Mouse (Mus musculus) frontal cortex, adult 2 months (tissue): Measurements from ENCODE around the gene Nsmce4a. TPM values are rescaled to one million over a fixed set of nuclear protein-coding genes. Genes with fewer than 3 reads are reported as not detected.
A peak's percentile ranks its signal among the peaks of the same experiment; 100 is the strongest.
"Not testable (repeated sequence)": the region's sequence is repeated elsewhere in the genome, so short reads cannot be mapped to it uniquely, and the experiment has no call there.

ENCODE experiments used
- DNase-seq, 2 experiments: peaks; one replicate each; pipeline ENCODE4 v3.0.0; 2022; ENCODE audit warnings: low spot score in 1 of 2; ENCODE audit errors: extremely low spot score in 1 of 2
- polyA plus RNA-seq: library from polyadenylated mRNA; depleted of rRNA; stranded (reverse); fragments of >200 nt; gene quantifications from 2 replicates; pipeline ENCODE4 v1.2.3, GENCODE M21; 2012

Gene Nsmce4a
- polyA plus RNA-seq, 1 experiment: 49.5 TPM

DNA sequence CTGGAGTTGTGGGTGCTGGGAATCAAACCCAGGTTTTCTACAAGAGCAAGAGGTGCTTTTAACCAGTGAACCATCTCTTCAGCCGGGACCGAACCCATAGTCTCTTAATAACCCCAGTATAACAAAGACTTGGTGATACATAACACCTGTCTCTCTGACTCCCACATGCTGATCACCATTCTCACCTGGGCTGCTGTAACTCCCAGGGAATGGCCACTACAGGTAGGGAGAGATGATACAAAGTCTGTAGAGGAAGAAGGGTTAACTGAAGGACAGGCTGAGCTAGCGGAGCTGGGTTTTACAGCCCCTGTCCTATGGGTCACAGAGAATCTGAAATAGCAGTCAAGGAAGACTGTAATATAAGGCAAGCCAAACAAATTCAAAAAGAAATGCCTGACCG lies 29.7 kb downstream of the Nsmce4a start:
- no peak for DNase-seq

GRCm38 (mm10) chr7:130540176-130540575 lies 32.7 kb downstream of the Nsmce4a start:
- no peak for DNase-seq

DNA sequence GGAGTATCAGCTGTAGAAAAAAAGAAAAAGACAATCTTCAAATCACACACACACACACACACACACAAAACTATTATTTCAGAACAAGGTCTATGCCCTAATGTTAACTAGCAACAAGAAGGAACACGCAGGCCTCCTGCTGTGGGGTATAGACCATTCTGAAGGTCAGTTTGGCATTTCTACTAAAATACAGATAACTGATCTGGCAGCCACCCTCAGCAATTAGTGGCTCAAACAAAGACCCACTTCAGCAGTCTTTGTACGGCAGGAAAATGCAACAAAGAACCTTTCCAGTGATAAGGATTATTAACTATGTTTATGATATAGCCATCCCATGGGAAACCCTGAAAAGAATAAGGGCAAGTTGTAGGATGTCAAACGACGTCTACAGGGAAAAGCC lies 35.9 kb downstream of the Nsmce4a start:
- no peak for DNase-seq

DNA sequence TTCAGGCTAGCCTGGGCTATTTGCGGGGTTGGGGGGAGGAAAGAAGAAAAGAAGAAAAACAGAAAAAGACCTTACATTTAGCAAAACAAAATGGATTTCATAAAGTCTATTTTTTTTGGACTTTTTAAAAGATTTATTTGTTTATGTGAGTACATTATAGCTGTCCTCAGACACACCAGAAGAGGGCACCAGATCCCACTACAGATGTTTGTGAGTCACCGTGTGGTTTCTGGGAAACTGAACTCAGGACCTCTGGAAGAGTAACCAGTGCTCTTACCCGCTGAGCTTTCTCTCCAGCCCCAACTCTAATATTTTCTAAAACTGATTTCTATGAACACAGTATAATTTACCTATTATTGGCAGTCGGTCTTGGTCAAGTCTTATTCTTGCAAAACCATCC lies 37.7 kb downstream of the Nsmce4a start:
- no peak for DNase-seq

DNA sequence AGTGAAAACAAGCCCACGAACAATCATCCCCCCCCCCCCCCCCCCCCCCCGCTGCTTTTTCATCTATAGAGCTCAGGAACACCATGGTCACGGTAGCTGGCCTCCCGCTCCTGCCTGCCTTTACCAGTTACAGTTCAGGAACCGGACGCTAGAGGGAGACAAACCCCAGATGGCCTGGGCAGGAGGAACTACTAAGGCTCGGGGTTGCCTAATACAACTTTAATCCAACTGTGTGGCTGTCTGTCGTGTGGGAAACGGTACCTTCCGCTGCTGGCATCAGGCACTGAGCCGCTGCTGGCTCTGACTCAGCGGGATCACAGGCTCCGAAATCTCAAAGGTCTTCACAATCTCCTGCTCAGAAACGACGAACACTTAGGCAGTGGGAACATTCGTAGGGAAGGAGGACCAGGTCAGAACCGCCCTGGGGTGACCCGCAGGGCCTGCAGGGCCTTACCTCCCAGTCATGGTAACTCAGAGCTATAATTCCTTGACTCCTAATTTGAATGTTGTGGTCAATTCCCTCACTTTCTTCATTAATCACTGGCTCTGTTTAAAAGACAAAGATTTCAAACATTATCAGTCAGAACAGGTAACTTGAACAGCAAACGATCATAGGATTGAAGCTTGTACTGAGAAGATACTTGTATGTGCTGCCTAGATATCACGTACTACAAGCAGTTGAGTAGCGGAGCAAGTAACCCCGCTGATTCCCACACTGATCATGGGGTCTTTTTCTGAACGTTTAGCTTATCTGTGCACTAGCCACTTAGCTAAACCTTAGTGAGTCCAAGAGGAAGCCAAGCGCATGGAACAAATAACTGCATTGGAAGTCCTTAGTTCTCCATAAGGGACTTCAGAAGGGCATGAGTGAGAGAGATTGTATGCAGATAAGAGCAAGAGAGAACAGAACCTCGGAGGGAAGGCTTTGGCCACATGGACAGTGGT lies 39.3 kb downstream of the Nsmce4a start:
- peak; percentile 46 to 96 for DNase-seq

DNA sequence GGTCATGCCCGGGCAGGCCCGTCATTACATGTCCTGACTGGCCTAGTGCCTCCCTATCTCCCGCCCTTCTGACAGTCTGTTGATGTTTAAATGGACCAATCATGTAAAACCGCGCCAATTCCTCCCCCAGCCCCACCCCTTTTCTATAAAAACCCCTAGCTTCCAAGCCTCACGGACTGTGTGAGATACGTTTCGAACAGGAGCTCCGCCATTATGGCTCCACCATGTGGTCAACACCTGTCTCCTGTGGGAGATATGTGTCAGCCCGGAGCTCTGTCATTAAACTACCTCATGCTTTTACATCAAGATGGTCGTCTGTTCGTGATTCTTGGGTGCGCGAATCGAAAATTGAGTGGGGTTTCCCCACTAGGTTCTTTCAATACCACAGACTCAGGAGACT lies 41.8 kb downstream of the Nsmce4a start:
- not testable (repeated sequence) for DNase-seq

DNA sequence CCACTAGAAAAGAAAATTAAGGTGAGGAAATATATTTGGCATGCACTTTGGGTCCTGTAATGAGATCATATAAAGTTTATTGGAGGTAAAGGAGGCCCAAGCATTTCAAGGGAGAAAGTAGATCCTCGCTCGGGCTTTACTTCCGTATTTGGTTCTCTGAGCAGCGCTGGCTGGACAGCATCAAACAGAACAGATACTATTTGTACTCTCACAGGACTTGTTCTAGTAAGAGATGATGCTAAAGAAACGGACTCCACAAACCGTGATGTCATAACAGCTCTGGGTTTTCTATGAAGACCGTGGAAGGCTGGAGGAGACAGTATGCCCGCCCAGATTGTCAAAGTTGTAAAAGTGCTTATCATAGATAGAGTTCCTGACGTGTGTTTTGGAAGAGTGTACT lies 45.6 kb downstream of the Nsmce4a start:
- no peak for DNase-seq

DNA sequence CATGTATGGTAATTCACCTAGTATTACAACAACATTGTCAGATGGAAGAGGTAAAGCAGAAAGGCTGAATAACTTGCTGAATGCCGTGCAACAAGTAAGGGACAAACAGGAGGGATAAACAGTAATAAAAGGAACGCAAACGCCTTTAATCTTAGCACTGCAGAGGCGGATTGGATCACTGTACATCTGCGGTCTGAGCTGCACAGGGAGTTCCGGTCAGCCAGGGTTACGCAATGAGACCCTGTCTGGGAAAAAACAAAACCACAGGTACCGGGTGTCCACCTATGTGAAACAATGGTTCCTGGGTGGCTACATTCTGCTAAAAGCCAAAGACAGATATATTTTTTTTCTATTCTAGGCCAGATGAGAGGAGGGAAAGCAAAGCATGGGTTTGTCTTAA lies 49.5 kb downstream of the Nsmce4a start:
- DNase-seq: no peak

DNA sequence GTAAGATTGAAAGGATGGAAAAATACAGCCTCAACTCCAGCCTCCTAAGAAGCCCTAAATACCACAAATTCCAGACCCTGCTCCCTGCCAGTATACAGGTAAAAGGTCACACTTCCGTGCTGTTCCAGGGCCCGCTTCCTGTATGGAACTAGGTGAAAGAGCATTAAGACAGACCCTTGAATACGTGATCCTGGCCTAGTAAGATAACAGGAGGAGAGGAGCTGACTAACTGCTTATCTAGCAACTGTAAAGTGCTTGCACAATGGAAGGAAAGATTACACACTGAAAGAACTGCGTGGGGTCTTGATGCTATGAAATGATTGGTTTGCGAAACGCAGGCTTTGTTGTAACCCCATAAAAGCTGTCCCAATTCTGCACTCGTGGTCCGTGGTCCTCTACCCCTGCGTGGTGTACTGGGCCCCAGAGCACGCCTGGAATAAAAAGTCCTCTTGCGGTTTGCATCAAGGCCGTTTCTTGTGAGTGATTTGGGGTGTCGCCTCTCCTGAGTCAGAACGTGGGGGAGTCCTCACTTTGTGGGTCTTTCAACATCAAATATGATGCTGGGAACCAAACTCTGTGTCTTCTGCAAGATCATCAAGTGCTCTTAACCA lies 52.0 kb downstream of the Nsmce4a start:
- no peak for DNase-seq

GRCm38 (mm10) chr7:130520049-130520425 lies 52.9 kb downstream of the Nsmce4a start, which contains the start of gene Ate1:
Gene Ate1 (minus strand): TSS chr7:130520369.
- DNase-seq: peak in 1 of 2 experiments; percentile 23

- DNase-seq: peak; percentile 92 to 98
Measured at GRCm38 (mm10) chr7:130519096-130520048, 53.5 kb downstream of the Nsmce4a start.

- no peak for DNase-seq
Measured at GRCm38 (mm10) chr7:130518213-130519095, 54.5 kb downstream of the Nsmce4a start.

- no peak for DNase-seq
Measured at GRCm38 (mm10) chr7:130510243-130510642, 62.7 kb downstream of the Nsmce4a start.

DNA sequence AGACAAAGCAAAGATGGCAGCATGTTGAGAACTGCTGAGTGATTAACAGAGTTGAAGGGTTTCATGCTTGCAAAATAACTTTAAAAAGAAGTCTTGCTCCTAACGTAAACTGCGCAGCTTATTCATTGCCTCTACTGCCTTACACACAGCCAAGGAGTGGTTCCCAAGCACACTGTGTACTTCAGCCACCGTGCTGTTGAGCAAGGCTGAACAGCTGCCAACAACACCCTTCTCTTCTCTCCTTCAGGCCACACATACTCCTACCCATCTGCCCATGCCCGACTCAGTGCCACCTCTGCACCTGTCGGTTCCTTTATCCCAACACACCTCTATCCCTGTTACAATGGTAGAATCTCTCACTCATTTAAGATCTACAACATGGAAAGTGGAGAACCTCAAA lies 69.9 kb downstream of the Nsmce4a start:
- no peak for DNase-seq

DNA sequence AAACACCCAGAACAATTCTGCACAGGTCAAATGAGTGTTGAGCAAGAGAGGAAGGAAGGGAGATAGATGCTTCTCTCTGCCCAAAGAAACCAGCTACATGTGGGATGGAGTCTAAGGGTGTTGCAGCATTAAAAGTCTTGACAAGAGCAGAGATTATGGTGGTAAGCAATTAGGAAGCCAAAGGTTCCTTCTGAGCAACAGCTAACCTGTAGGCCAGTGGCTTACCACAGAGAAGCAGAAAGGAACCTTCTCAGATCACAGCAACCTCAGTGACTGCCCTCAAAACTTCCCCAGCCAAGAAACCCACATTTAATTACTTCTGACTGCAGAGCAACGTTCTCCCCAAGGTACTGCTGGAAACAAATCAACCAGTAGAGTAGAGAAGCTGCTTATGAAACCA lies 71.4 kb downstream of the Nsmce4a start:
- no peak for DNase-seq

GRCm38 (mm10) chr7:130493346-130493745 lies 79.6 kb downstream of the Nsmce4a start:
- DNase-seq: no peak

DNA sequence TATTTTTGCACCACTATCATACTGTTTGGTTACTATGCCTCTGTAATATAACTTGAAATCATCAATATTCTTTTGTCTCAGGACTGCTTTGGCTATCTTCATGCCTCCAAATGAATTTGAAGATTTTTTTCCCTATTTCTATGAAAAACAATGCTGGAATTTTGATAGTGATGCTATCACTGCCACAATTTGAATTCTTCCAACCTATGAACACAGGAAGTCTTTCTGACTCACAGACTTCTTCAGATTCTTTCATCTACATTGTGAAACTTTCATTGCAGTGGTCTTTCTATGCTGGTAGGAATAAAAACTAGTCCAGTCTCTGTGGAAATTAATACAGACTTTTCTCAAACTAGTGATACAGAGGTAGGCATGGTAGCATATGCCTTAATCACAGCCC lies 80.9 kb downstream of the Nsmce4a start:
- no peak for DNase-seq
